Mouse (Mus musculus): ENCODE data around the gene Arhgap4. TPM values are rescaled to one million over a fixed set of nuclear protein-coding genes. Genes with fewer than 3 reads are reported as not detected.

The Arhgap4 gene
- total and polyA plus RNA-seq, 2 experiments from 2014 or later = 1.6 to 4.8 TPM

DNA sequence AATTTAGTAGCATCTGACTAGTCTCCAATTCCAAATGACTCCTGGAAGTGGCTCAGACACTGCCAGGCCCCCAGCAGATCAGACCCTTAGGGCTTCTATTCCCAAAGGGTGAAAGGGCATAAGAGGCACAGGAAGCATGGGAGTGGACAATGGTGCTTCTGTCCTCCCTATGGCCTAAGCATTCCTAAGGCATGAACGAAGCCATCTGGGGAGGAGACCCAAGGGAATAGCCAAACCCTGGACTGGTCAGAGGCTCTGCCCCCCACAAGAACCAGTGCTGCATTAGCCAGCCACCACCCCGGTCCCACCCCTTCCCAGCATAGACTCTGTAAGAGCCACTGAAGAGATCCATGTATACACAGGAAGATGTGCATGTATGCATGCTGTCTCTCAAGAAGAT is 45.8 kb downstream of the Arhgap4 start:
- ATAC-seq = no peak
- Histone ChIP-seq H3K4me3 (ENCODE audit: low read depth, low read length) (0 out of 2 replicates have a peak overlapping the region, but pooled peaks have one; percentile 1), H3K4me2 (ENCODE audit: low read depth) (peak overlapping the region; percentile 34; the same call in 1 of the 2 replicates), H3K36me3 (ENCODE audit: insufficient read depth) (no peaks in the 10 kb centered on the region), H3K9me3 (ENCODE audit: low read length) (no peaks in the 10 kb centered on the region), H3K9ac (no peak overlapping the region), H3K27ac (ENCODE audit: low read depth, low read length) (no peak overlapping the region), H3K4me1 (ENCODE audit: insufficient read depth) (no peaks in the 10 kb centered on the region), H3K27me3 (ENCODE audit: insufficient read depth, low read length) (no peaks in the 10 kb centered on the region)
- no peak for DNase-seq
- 59% methylated on average over 2 of the region's 2 CpGs for WGBS
- no peak for TF ChIP-seq CTCF (IDR thresholded peaks at IDR 0.05; ENCODE audit: low read depth)

DNA sequence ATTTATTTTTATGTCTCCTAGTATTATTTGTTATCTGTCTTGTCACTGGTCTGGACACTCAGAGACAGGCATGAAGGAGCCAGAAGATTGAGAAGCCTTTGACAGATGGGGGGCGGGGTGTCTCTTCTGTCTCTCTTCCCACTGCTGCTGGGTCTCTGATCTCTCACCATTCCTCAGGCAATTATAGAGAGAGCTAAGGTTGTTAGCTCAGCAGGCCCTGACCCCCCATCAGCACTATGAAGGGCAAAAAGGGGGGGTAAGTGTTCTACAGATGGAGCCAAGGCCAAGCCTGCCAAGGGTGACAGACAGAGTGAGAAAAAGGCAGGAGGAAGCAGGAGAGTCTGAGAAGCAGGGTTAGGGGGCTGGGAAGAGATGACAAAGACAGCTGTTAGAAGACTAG is 49.7 kb downstream of the Arhgap4 start:
- H3K36me3 ChIP-seq (ENCODE audit: insufficient read depth) = no peaks in the 10 kb centered on the region

DNA sequence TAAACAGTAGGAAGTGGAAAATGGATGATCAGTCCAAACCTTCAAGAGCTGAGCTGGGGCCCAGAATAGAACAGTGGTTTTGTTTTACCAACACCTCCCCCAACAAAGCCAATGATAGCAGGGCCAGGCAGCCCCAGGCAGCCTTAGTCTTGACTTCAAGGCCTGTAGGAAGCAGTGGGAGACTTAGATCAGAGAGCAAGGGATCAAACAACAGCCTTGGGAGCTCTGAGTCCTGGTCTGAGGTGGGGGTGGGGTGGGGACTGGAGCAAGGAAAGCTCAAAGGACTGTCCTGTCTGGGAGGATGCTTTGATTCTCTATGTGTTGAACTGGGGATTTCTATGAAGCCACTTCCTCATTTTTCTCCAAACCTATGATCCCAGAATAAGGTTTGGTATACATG is 50.2 kb downstream of the Arhgap4 start:
- H3K9ac ChIP-seq = no peak overlapping the region
- H3K4me1 ChIP-seq (ENCODE audit: insufficient read depth) = no peaks in the 10 kb centered on the region
- ATAC-seq = no peak
- no peaks in the 10 kb centered on the region for H3K9me3 ChIP-seq (ENCODE audit: low read length)
- no peaks in the 10 kb centered on the region for H3K27me3 ChIP-seq (ENCODE audit: insufficient read depth, low read length)
- no peak overlapping the region for H3K27ac ChIP-seq (ENCODE audit: low read depth, low read length)
- no peaks in the 10 kb centered on the region for H3K36me3 ChIP-seq (ENCODE audit: insufficient read depth)
- no peak for TF ChIP-seq CTCF (IDR thresholded peaks at IDR 0.05; ENCODE audit: low read depth)
- H3K4me3 ChIP-seq (ENCODE audit: low read depth, low read length) = no peak overlapping the region
- H3K4me2 ChIP-seq (ENCODE audit: low read depth) = no peak overlapping the region
- DNase-seq = no peak

More for the DNA sequence above, 49.7 kb downstream of the Arhgap4 start:
- H3K27ac ChIP-seq (ENCODE audit: low read depth, low read length) = no peak overlapping the region
- H3K27me3 ChIP-seq (ENCODE audit: insufficient read depth, low read length) = no peaks in the 10 kb centered on the region
- no peak for ATAC-seq
- TF ChIP-seq CTCF (IDR thresholded peaks at IDR 0.05; ENCODE audit: low read depth) = no peak
- H3K4me3 ChIP-seq (ENCODE audit: low read depth, low read length) = no peak overlapping the region
- H3K4me2 ChIP-seq (ENCODE audit: low read depth) = no peak overlapping the region
- H3K9me3 ChIP-seq (ENCODE audit: low read length) = no peaks in the 10 kb centered on the region
- 67% methylated on average over 1 of the region's 1 CpGs for WGBS
- no peak for DNase-seq
- H3K9ac ChIP-seq = no peak overlapping the region
- H3K4me1 ChIP-seq (ENCODE audit: insufficient read depth) = no peaks in the 10 kb centered on the region

DNA sequence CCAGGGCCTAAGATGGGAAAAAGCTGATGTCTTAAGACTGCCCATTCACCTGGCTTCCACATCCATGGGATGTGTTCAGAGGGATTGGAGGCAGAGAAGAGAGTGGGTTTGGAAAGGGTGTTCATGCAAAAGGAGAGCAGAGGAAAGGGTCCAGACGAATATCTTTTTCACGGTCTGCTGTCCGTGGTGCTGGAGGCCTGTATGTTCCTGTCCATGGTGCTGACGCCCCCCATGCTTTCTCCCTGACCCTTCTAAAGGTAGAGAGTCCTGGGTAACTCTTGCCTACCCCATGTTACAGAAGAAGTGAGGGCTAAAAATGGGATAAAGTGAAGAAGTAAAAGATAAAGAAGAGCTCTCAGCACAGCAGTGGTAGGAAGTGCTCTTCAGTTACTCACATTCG is 52.3 kb downstream of the Arhgap4 start:
- no peak for TF ChIP-seq CTCF (IDR thresholded peaks at IDR 0.05; ENCODE audit: low read depth)
- no peak overlapping the region for H3K4me2 ChIP-seq (ENCODE audit: low read depth)
- no peak overlapping the region for H3K9ac ChIP-seq
- no peaks in the 10 kb centered on the region for H3K4me1 ChIP-seq (ENCODE audit: insufficient read depth)
- H3K4me3 ChIP-seq (ENCODE audit: low read depth, low read length) = no peak overlapping the region
- ATAC-seq (no peak), DNase-seq (no peak)
- WGBS = 17% methylated on average over 5 of the region's 5 CpGs
- no peaks in the 10 kb centered on the region for H3K27me3 ChIP-seq (ENCODE audit: insufficient read depth, low read length)
- H3K27ac ChIP-seq (ENCODE audit: low read depth, low read length) = no peak overlapping the region
- no peaks in the 10 kb centered on the region; the same call in 1 of the 2 replicates for H3K36me3 ChIP-seq (ENCODE audit: insufficient read depth)
- no peaks in the 10 kb centered on the region for H3K9me3 ChIP-seq (ENCODE audit: low read length)

DNA sequence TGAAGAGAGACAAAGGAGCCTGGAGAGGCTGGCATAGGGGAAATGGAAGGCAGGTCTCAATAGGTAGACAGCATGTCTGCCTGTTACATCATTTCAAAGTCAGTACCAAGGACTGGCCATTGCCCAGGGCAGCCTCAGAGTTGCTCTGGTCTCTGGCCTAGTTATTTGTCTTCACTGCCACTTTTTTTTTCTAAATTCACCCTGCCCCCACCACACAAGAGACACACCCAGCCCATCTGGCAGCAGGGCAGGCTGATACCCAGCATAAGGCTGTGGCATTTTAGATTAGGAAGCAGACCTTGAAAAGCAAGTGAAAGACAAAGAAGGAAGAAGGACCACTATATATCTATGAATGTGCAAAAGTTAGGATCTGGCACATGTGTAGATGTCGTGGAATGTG is 53.8 kb downstream of the Arhgap4 start:
- Histone ChIP-seq H3K4me1 (ENCODE audit: insufficient read depth) (no peaks in the 10 kb centered on the region), H3K36me3 (ENCODE audit: insufficient read depth) (no peaks in the 10 kb centered on the region; the same call in 1 of the 2 replicates), H3K9me3 (ENCODE audit: low read length) (no peaks in the 10 kb centered on the region), H3K9ac (no peak overlapping the region), H3K4me2 (ENCODE audit: low read depth) (no peak overlapping the region), H3K4me3 (ENCODE audit: low read depth, low read length) (no peak overlapping the region), H3K27ac (ENCODE audit: low read depth, low read length) (peak overlapping the region; percentile 35; the same call in 1 of the 2 replicates), H3K27me3 (ENCODE audit: insufficient read depth, low read length) (no peaks in the 10 kb centered on the region)
- DNase-seq (no peak), ATAC-seq (no peak)
- WGBS = 79% methylated on average over 1 of the region's 1 CpGs
- TF ChIP-seq CTCF (IDR thresholded peaks at IDR 0.05; ENCODE audit: low read depth) = no peak

DNA sequence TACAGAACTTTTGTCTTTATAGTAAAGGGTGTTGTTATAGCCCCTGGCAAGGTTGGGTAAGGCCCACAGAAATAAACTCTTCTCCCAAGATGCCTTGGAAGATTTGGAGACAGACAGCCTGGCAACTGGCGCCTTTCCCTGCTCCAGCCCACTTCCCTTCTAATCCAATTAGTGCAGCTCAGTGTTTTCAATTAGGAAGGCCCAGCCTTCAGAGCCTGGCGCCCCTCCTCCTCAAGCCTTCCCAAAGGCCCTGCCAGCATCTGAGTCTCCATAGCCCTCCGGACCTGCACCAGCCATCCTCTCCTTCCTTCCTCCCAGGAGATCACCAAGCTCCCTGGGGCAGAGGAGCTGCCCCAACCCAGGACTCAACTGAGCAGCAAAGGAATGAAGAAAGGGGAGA is 54.4 kb downstream of the Arhgap4 start:
- no peak overlapping the region for H3K4me2 ChIP-seq (ENCODE audit: low read depth)

DNA sequence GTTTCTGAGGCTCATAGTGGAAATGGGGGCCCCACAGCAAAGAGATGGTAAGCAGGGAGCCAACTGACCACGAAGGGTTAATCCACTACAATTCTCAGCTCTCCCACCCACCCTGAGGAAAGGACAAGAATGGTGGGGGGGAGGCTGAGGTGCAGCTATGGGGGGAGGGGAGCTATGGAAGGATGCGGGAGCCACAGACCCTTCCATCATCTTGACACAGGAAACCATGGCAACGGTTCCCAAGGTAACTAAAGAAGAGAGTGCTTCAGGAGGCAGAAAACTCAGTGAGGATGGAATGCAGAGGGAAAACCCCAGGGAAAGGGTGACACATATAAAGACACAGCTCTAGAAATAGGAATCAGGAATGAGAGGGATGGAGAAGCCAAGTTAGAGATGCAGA is 57.0 kb downstream of the Arhgap4 start:
- Histone ChIP-seq H3K4me3 (ENCODE audit: low read depth, low read length) (no peak overlapping the region), H3K36me3 (ENCODE audit: insufficient read depth) (peaks cover 22% of the 10 kb centered on the region), H3K27ac (ENCODE audit: low read depth, low read length) (no peak overlapping the region), H3K9ac (no peak overlapping the region), H3K4me2 (ENCODE audit: low read depth) (no peak overlapping the region), H3K9me3 (ENCODE audit: low read length) (no peaks in the 10 kb centered on the region), H3K4me1 (ENCODE audit: insufficient read depth) (no peaks in the 10 kb centered on the region), H3K27me3 (ENCODE audit: insufficient read depth, low read length) (no peaks in the 10 kb centered on the region)
- no peak for TF ChIP-seq CTCF (IDR thresholded peaks at IDR 0.05; ENCODE audit: low read depth)
- DNase-seq (peak; percentile 50), ATAC-seq (peak; percentile 75; the same call in 1 of the 2 replicates)
- 63% methylated on average over 3 of the region's 3 CpGs for WGBS

More for the DNA sequence above, 54.4 kb downstream of the Arhgap4 start:
- TF ChIP-seq CTCF (IDR thresholded peaks at IDR 0.05; ENCODE audit: low read depth) = no peak
- H3K27me3 ChIP-seq (ENCODE audit: insufficient read depth, low read length) = no peaks in the 10 kb centered on the region
- no peaks in the 10 kb centered on the region for H3K4me1 ChIP-seq (ENCODE audit: insufficient read depth)
- H3K9ac ChIP-seq = no peak overlapping the region
- H3K9me3 ChIP-seq (ENCODE audit: low read length) = no peaks in the 10 kb centered on the region
- H3K36me3 ChIP-seq (ENCODE audit: insufficient read depth) = peaks cover 4% of the 10 kb centered on the region; the same call in 1 of the 2 replicates
- H3K4me3 ChIP-seq (ENCODE audit: low read depth, low read length) = no peak overlapping the region
- peak; percentile 59; the same call in 1 of the 2 replicates for ATAC-seq
- peak; percentile 34 for DNase-seq
- 21% methylated on average over 3 of the region's 3 CpGs for WGBS
- peak overlapping the region; percentile 35; the same call in 1 of the 2 replicates for H3K27ac ChIP-seq (ENCODE audit: low read depth, low read length)

Data from forebrain, postnatal 0 days (tissue).